Mouse (Mus musculus): ENCODE data around the gene Mvb12a. TPM values are rescaled to one million over a fixed set of nuclear protein-coding genes. Genes with fewer than 3 reads are reported as not detected.

The Mvb12a gene
- polyA plus RNA-seq, 2 experiments from 2014 or later: 45.1 to 58.2 TPM

DNA sequence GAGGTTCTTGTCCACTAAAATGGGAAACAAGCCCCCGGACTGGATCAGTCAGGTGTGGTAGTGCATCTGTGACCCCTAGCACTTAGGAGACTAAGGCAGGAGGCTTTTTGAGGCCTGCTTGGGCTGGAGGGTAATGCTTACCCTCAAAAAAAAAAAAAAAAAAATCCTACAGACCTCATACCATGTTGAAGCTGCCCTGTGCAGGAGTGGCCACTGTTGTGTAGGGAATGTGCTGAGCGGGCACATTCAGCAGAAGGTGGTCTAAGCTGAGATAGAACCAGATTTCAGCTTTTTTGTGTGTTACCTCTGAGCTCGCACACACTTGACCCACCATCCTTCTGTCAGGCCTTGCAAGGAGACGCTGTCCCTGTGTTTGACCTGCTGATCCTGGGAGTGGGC lies 51.6 kb downstream of the Mvb12a start:
- no peak for ATAC-seq

DNA sequence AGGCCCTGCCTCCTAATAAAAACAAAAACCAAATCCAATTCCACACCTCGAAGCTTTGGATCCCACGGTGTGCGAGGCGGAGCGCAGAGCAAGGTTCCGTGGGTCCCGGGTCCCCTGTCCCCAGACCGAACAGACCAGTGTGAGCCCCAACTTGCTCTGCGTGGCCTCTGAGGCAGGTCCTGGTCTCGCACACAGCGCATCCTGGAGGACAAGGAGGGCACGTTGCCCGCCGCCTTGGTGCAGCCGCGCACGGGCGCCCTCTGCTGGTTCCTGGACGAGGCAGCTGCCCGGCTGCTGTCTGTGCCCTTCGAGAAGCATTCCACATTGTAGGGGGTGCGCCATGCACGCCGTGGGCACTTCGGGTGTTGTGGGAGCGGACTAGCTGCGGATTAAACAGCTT lies 53.1 kb downstream of the Mvb12a start:
- peak; percentile 41 for ATAC-seq

DNA sequence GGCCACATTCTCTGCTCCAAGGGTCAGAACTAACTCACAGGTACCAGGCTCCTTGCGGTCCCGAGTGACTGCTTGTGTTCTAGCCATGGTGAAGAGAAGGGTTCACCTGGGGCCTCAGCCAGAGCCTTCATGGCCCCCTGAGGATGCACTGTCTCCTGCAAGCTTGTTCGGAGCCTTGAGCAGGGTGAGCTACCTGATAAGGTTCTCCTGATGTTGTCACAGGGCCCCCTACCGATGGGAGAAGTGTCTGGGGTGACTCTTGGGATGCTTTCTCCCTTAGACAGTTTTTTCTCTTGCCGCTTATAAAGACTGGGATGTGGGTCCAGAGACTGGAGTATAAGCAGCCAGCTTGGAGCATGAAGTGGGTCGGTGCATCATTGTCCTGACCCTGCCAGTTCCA lies 53.7 kb downstream of the Mvb12a start:
- no peak for ATAC-seq

DNA sequence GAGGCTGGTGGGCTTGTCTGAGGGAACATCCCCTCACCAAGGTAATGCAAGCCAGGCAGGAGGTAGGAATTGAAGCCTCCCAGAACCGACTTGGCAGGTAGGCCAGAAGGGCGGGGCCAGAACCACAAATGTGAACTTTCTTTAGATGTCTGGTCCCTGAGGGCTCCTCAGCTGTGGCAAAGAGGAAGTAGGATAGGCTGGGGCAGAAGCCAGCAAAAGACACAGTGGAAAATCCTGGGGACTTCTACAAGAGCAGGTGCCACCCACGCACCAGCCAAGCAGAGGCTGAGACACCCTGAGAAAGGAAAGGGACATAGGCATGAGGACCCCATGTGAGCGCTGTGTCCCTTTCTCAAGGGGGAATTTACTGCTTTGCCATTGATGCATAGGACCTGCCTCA lies 54.1 kb downstream of the Mvb12a start:
- no peak for ATAC-seq

- no peak for ATAC-seq
Measured at GRCm38 (mm10) chr8:71597451-71597850, 54.7 kb downstream of the Mvb12a start, which contains the start of gene Fam129c. TSS of gene Fam129c (plus strand) at chr8:71597648.

Other genes with a start within 250 kb of the Mvb12a start
- gene Use1, start 176.1 kb upstream of the Mvb12a start, polyA plus RNA-seq (2017; shearing (Covaris generic)): 100 to 1,000 TPM; 292 to 321 TPM
- 1 to 10 TPM; 3.9 to 4.1 TPM for gene Ocel1, start 171.6 kb upstream of the Mvb12a start, polyA plus RNA-seq (2017; shearing (Covaris generic))
- under 1 TPM in 1 of 2 experiments, not detected in 1; 0.36 TPM for gene Nr2f6, start 161.0 kb upstream of the Mvb12a start, polyA plus RNA-seq (2017; shearing (Covaris generic))
- not detected for gene Ushbp1, start 147.1 kb upstream of the Mvb12a start, polyA plus RNA-seq (2017; shearing (Covaris generic))
- 10 to 100 TPM; 54.6 to 55.8 TPM for gene Babam1, start 146.1 kb upstream of the Mvb12a start, polyA plus RNA-seq (2017; shearing (Covaris generic))
- gene Ankle1, start 136.9 kb upstream of the Mvb12a start, polyA plus RNA-seq (2017; shearing (Covaris generic)): 1 to 10 TPM in 1 of 2 experiments, under 1 TPM in 1; 0.20 to 1.6 TPM
- gene Abhd8, start 79.3 kb upstream of the Mvb12a start, polyA plus RNA-seq (2017; shearing (Covaris generic)): 10 to 100 TPM; 16.3 to 19.5 TPM
- gene Mrpl34, start 78.0 kb upstream of the Mvb12a start, polyA plus RNA-seq (2017; shearing (Covaris generic)): 10 to 100 TPM; 65.1 to 82.9 TPM
- 10 to 100 TPM; 22.5 to 22.7 TPM for gene Dda1, start 73.7 kb upstream of the Mvb12a start, polyA plus RNA-seq (2017; shearing (Covaris generic))
- gene Ano8, start 57.0 kb upstream of the Mvb12a start, polyA plus RNA-seq (2017; shearing (Covaris generic)): under 1 TPM in 1 of 2 experiments, not detected in 1; 0.20 TPM
- gene Gtpbp3, start 54.8 kb upstream of the Mvb12a start, polyA plus RNA-seq (2017; shearing (Covaris generic)): 1 to 10 TPM; 2.9 to 3.1 TPM
- gene Plvap, start 31.2 kb upstream of the Mvb12a start, polyA plus RNA-seq (2017; shearing (Covaris generic)): not detected
- gene Ccdc194, start 17.2 kb upstream of the Mvb12a start, polyA plus RNA-seq (2017; shearing (Covaris generic)): not detected
- 100 to 1,000 TPM in 1 of 2 experiments, 10 to 100 TPM in 1; 75.3 to 150 TPM for gene Bst2, start 5.5 kb upstream of the Mvb12a start, polyA plus RNA-seq (2017; shearing (Covaris generic))
- gene Tmem221, start 15.9 kb downstream of the Mvb12a start, polyA plus RNA-seq (2017; shearing (Covaris generic)): under 1 TPM in 1 of 2 experiments, not detected in 1; 0.79 TPM
- gene Nxnl1, start 23.7 kb downstream of the Mvb12a start, polyA plus RNA-seq (2017; shearing (Covaris generic)): not detected
- gene Slc27a1, start 26.0 kb downstream of the Mvb12a start, polyA plus RNA-seq (2017; shearing (Covaris generic)): 10 to 100 TPM in 1 of 2 experiments, 1 to 10 TPM in 1; 3.4 to 13.6 TPM
- gene Pgls, start 49.3 kb downstream of the Mvb12a start, polyA plus RNA-seq (2017; shearing (Covaris generic)): 10 to 100 TPM; 51.5 to 53.4 TPM
- gene Fam129c, start 54.7 kb downstream of the Mvb12a start, polyA plus RNA-seq (2017; shearing (Covaris generic)): 1 to 10 TPM; 3.0 to 3.6 TPM
- 10 to 100 TPM; 10.8 to 12.2 TPM for gene Colgalt1, start 68.1 kb downstream of the Mvb12a start, polyA plus RNA-seq (2017; shearing (Covaris generic))
- under 1 TPM; 0.47 to 0.50 TPM for gene Unc13a, start 128.8 kb downstream of the Mvb12a start, polyA plus RNA-seq (2017; shearing (Covaris generic))
- 10 to 100 TPM; 21.2 TPM for gene Jak3, start 133.4 kb downstream of the Mvb12a start, polyA plus RNA-seq (2017; shearing (Covaris generic))
- 10 to 100 TPM; 15.1 to 24.5 TPM for gene Insl3, start 146.3 kb downstream of the Mvb12a start, polyA plus RNA-seq (2017; shearing (Covaris generic))
- 1 to 10 TPM; 3.4 to 6.5 TPM for gene B3gnt3, start 158.9 kb downstream of the Mvb12a start, polyA plus RNA-seq (2017; shearing (Covaris generic))
- 10 to 100 TPM; 40.4 to 46.7 TPM for gene Fcho1, start 182.8 kb downstream of the Mvb12a start, polyA plus RNA-seq (2017; shearing (Covaris generic))

All from CD4-positive, CD25-positive, alpha-beta regulatory T cell, adult 4 months (primary cell).